9 mouse cellular contexts compared by ENCODE assay signal in the genomic region with DNA sequence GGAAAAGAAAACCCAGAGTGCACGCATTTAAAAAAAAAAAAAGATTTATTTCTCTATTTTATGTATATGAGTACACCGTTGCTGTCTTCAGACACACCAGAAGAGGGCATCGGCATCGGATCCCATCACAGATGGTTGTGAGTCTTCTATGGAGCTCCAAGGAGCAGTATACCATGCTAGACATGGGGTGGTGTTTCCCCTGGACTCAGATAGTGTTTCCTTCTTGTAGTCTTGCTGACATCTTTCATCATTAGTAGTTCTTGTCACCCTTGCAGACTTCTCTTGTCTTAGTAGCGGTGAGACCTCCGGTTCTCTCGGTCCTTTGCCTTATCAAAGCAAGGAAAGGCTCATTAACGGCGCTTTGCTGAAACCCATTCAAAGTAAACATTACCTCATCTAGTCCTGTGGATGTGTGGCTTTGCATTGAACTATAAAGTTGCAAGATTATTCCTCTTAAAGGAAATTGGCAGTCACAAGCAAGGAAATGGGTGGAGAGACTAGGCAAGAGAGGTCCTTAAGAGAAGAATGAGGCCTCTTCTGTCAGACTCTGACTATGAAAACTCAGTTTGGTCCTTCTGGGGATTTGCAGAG. TPM values are rescaled to one million over a fixed set of nuclear protein-coding genes. Genes with fewer than 3 reads are reported as not detected.
DNase-seq lines count a peak whose midpoint lies in the region; ATAC-seq and TF ChIP-seq lines count a peak whose summit lies in the region.
"Had no signal": no experiment of that assay in that cellular context is flagged by ENCODE, and none has a peak within 500 bp of the region (broad histone marks: within the 10 kb centered on the region; RNA-seq: fewer than 3 reads in every experiment).

No protein-coding gene starts in this region.

- H3K36me3 ChIP-seq in forebrain, embryonic 13.5 days (ENCODE audit: poor library complexity, severe bottlenecking), result no peaks in the 10 kb centered on the region
- H3K36me3 ChIP-seq in forebrain, embryonic 12.5 days (replicated peaks), result no peaks in the 10 kb centered on the region
- H3K36me3 ChIP-seq in lung, embryonic 14.5 days (ENCODE audit: insufficient read depth), result no peaks in the 10 kb centered on the region
- H3K36me3 ChIP-seq in hindbrain, embryonic 16.5 days (ENCODE audit: control insufficient read depth, insufficient read depth, low read length), result no peaks in the 10 kb centered on the region
- H3K36me3 ChIP-seq in neural tube, embryonic 13.5 days, result no peaks in the 10 kb centered on the region
- H3K36me3 ChIP-seq: embryonic facial prominence, embryonic 15.5 days had no signal

- peak overlapping the region; percentile 43 for H3K4me2 ChIP-seq in forebrain, embryonic 13.5 days
- H3K4me2 ChIP-seq in forebrain, embryonic 12.5 days, result no peak overlapping the region
- peak overlapping the region; percentile 54 for H3K4me2 ChIP-seq in lung, embryonic 14.5 days
- H3K4me2 ChIP-seq in hindbrain, embryonic 16.5 days (ENCODE audit: low read length), result peak overlapping the region; percentile 51
- H3K4me2 ChIP-seq in neural tube, embryonic 13.5 days, result peak overlapping the region; percentile 44

- WGBS in forebrain, embryonic 13.5 days, result 65% methylated on average over 9 of the region's 9 CpGs
- WGBS in forebrain, embryonic 12.5 days, result 66% methylated on average over 9 of the region's 9 CpGs
- WGBS in lung, embryonic 14.5 days, result 50% methylated on average over 9 of the region's 9 CpGs
- 77% methylated on average over 9 of the region's 9 CpGs for WGBS in hindbrain, embryonic 16.5 days
- WGBS in neural tube, embryonic 13.5 days, result 71% methylated on average over 9 of the region's 9 CpGs

- peak; percentile 50; the same call in 1 of the 2 replicates for ATAC-seq in forebrain, embryonic 13.5 days
- no peak for ATAC-seq in forebrain, embryonic 12.5 days (ENCODE audit: low FRiP score)
- ATAC-seq in lung, embryonic 14.5 days (ENCODE audit: insufficient read depth), result peak; percentile 57; the same call in 1 of the 2 replicates
- peak; percentile 44; the same call in 1 of the 2 replicates for ATAC-seq in hindbrain, embryonic 16.5 days
- ATAC-seq in neural tube, embryonic 13.5 days (ENCODE audit: low read depth), result peak; percentile 54; the same call in 1 of the 2 replicates

- peak; percentile 44 for DNase-seq in lung, embryonic 14.5 days
- DNase-seq in lung, postnatal 25 days (ENCODE audit: low spot score), result no peak
- DNase-seq in ovary, adult 18-20 months (ENCODE audit: low spot score), result no peak
- no peak for DNase-seq in adipocyte (ENCODE audit: low spot score)

- H3K4me1 ChIP-seq in forebrain, embryonic 13.5 days, result peaks cover 3% of the 10 kb centered on the region
- peaks cover 5% of the 10 kb centered on the region; the same call in 1 of the 2 replicates for H3K4me1 ChIP-seq in forebrain, embryonic 12.5 days
- H3K4me1 ChIP-seq in lung, embryonic 14.5 days (ENCODE audit: insufficient read depth), result peaks cover 4% of the 10 kb centered on the region; the same call in 1 of the 2 replicates
- H3K4me1 ChIP-seq in hindbrain, embryonic 16.5 days (ENCODE audit: control insufficient read depth, insufficient read depth, low read depth, low read length), result peaks cover 4% of the 10 kb centered on the region
- H3K4me1 ChIP-seq in neural tube, embryonic 13.5 days (replicated peaks), result peaks cover 11% of the 10 kb centered on the region
- H3K4me1 ChIP-seq: embryonic facial prominence, embryonic 15.5 days had no signal

- no peak overlapping the region for H3K27ac ChIP-seq in forebrain, embryonic 13.5 days
- no peak overlapping the region for H3K27ac ChIP-seq in forebrain, embryonic 12.5 days
- H3K27ac ChIP-seq in lung, embryonic 14.5 days (ENCODE audit: low read depth), result no peak overlapping the region
- peak overlapping the region; percentile 36; the same call in 1 of the 2 replicates for H3K27ac ChIP-seq in hindbrain, embryonic 16.5 days (ENCODE audit: low read depth, low read length)
- peak overlapping the region; percentile 64 for H3K27ac ChIP-seq in neural tube, embryonic 13.5 days (replicated peaks)
- H3K27ac ChIP-seq: embryonic facial prominence, embryonic 15.5 days had no signal

- peak; percentile 31; the same call in 1 of the 2 replicates for TF ChIP-seq CTCF in lung, embryonic 14.5 days (IDR thresholded peaks at IDR 0.05; ENCODE audit: low read depth)

- H3K9ac ChIP-seq in forebrain, embryonic 13.5 days, result no peak overlapping the region
- no peak overlapping the region for H3K9ac ChIP-seq in forebrain, embryonic 12.5 days
- H3K9ac ChIP-seq in lung, embryonic 14.5 days, result no peak overlapping the region
- H3K9ac ChIP-seq in hindbrain, embryonic 16.5 days (ENCODE audit: low read depth, low read length), result no peak overlapping the region
- no peak overlapping the region for H3K9ac ChIP-seq in neural tube, embryonic 13.5 days
- H3K9ac ChIP-seq: embryonic facial prominence, embryonic 15.5 days had no signal

- no peaks in the 10 kb centered on the region for H3K9me3 ChIP-seq in forebrain, embryonic 13.5 days (replicated peaks)
- H3K9me3 ChIP-seq in forebrain, embryonic 12.5 days, result no peaks in the 10 kb centered on the region
- H3K9me3 ChIP-seq in lung, embryonic 14.5 days (ENCODE audit: low read depth, low read length), result no peaks in the 10 kb centered on the region
- no peaks in the 10 kb centered on the region for H3K9me3 ChIP-seq in hindbrain, embryonic 16.5 days (ENCODE audit: control insufficient read depth, low read length)
- no peaks in the 10 kb centered on the region; the same call in 1 of the 2 replicates for H3K9me3 ChIP-seq in neural tube, embryonic 13.5 days
- H3K9me3 ChIP-seq: embryonic facial prominence, embryonic 15.5 days had no signal

- no peak overlapping the region for H3K4me3 ChIP-seq in forebrain, embryonic 13.5 days
- no peak overlapping the region for H3K4me3 ChIP-seq in forebrain, embryonic 12.5 days (replicated peaks)
- H3K4me3 ChIP-seq in lung, embryonic 14.5 days (ENCODE audit: low read depth, low read length), result no peak overlapping the region
- H3K4me3 ChIP-seq in hindbrain, embryonic 16.5 days (ENCODE audit: low read length), result no peak overlapping the region
- H3K4me3 ChIP-seq in neural tube, embryonic 13.5 days, result no peak overlapping the region
- H3K4me3 ChIP-seq: embryonic facial prominence, embryonic 15.5 days had no signal

- H3K27me3 ChIP-seq in forebrain, embryonic 13.5 days, result no peaks in the 10 kb centered on the region
- no peaks in the 10 kb centered on the region for H3K27me3 ChIP-seq in forebrain, embryonic 12.5 days
- H3K27me3 ChIP-seq in lung, embryonic 14.5 days (ENCODE audit: insufficient read depth, low read length), result no peaks in the 10 kb centered on the region
- H3K27me3 ChIP-seq in hindbrain, embryonic 16.5 days (replicated peaks; ENCODE audit: control insufficient read depth, insufficient read depth, low read length), result no peaks in the 10 kb centered on the region
- no peaks in the 10 kb centered on the region for H3K27me3 ChIP-seq in neural tube, embryonic 13.5 days
- H3K27me3 ChIP-seq: embryonic facial prominence, embryonic 15.5 days had no signal

RNA-seq across cellular contexts. Expression of gene E2f7, which starts 50.1 kb away (rescaled TPM):
- 21.5 and 23.7 TPM in 2 replicates for polyA plus RNA-seq in forebrain, embryonic 13.5 days (2015; fragmentation: Nextera tagmentation; extraction: Ambion mirVana)
- 37.6 and 38.0 TPM in 2 replicates for polyA plus RNA-seq in forebrain, embryonic 12.5 days (2016; fragmentation: Nextera tagmentation; extraction: Ambion mirVana)
- polyA plus RNA-seq in lung, embryonic 14.5 days (2014; fragmentation: Nextera tagmentation; extraction: Ambion mirVana), result 42.9 and 43.8 TPM in 2 replicates
- polyA plus RNA-seq in hindbrain, embryonic 16.5 days (2015; fragmentation: Nextera tagmentation; extraction: Ambion mirVana), result 5.0 and 7.1 TPM in 2 replicates
- polyA plus RNA-seq in neural tube, embryonic 13.5 days (2015; fragmentation: Nextera tagmentation; extraction: Ambion mirVana), result 6.9 and 9.3 TPM in 2 replicates

Comparison
In these comparisons a context has a peak if more than half of its experiments do, and no peak if none do; other contexts are left out.
1. H3K27ac ChIP-seq: peak in hindbrain, embryonic 16.5 days (single experiment) and neural tube, embryonic 13.5 days (single experiment); none in forebrain, embryonic 13.5 days (single experiment), forebrain, embryonic 12.5 days (single experiment) and lung, embryonic 14.5 days (single experiment).